Mouse (Mus musculus) large intestine, adult 2 months (tissue): ENCODE results near the gene Slc25a22. TPM values are rescaled to one million over a fixed set of nuclear protein-coding genes. Genes with fewer than 3 reads are reported as not detected.

Experiments
- DNase-seq: peaks from one replicate; pipeline ENCODE4 v3.0.0-alpha.2; 2012; ENCODE audit warnings: low read depth, low spot score
- WGBS: fragments of 180-500 bp; shearing (Covaris S2); methylation state at CpG from one replicate; pipeline ENCODE4 v1.1.7; 2018; 5-methylcytosine and 5-hydroxymethylcytosine counted together
- polyA plus RNA-seq: library from polyadenylated mRNA; depleted of rRNA; stranded (reverse); fragments of >200 nt; gene quantifications from 2 replicates; pipeline ENCODE4 v1.2.3, GENCODE M21; 2012; rRNA removed

Slc25a22 gene
- polyA plus RNA-seq, result 214 and 297 TPM in 2 replicates

- DNase-seq, result no peak
- WGBS, result 7% methylated on average over 53 of the region's 53 CpGs
Observed at GRCm38 (mm10) chr7:141437178-141438120, at the start of gene Slc25a22. Slc25a22 (minus strand) TSS chr7:141437892.

- no peak for DNase-seq
- 81% methylated on average over 7 of the region's 7 CpGs for WGBS
Observed at GRCm38 (mm10) chr7:141487141-141487540, 49.4 kb upstream of the Slc25a22 start.

DNA sequence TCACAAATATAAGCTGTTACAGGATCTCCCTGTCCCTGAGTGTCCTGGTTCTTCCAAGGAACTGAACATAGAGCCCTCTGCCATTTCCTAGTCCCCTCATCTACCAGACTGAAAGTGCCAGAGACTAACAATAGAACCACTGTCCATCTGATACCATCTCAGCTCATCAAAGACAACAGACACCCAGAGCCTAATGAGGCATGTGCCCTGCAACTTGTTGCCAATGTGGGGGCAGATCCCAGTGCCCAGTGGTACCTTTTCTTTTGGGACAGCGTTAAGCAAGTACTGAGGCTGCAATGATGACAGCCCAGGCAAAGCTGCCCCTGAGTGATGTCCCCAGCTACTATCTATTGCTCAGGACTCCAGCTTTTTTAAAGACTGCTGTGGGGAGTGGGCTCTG lies 48.5 kb upstream of the Slc25a22 start:
- WGBS, result 91% methylated on average over 1 of the region's 1 CpGs

DNA sequence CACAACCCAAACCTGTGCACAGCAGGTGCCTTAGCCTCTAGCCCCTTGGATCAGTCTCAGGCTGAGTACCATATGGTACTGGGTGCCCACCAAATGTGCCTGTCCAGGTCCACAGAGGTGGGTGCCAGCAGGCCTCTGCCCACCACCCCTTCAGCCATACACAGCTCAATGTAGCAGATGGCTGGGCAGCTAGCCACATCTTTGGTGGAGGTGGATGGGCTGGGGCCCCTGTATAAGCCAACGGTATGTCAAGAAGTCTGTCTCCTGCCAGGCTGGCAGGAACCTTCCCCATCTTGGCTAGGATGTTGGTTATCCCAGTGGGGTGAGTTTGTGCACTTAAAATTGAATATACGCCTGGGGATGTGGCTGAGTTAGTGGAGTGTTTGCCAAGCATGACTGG lies 47.9 kb upstream of the Slc25a22 start:
- no peak for DNase-seq
- WGBS, result 84% methylated on average over 2 of the region's 2 CpGs

More for the DNA sequence above, 48.5 kb upstream of the Slc25a22 start:
- DNase-seq, result no peak

- WGBS, result 86% methylated on average over 2 of the region's 2 CpGs
- no peak for DNase-seq
Observed at GRCm38 (mm10) chr7:141485186-141485585, 47.5 kb upstream of the Slc25a22 start.

DNA sequence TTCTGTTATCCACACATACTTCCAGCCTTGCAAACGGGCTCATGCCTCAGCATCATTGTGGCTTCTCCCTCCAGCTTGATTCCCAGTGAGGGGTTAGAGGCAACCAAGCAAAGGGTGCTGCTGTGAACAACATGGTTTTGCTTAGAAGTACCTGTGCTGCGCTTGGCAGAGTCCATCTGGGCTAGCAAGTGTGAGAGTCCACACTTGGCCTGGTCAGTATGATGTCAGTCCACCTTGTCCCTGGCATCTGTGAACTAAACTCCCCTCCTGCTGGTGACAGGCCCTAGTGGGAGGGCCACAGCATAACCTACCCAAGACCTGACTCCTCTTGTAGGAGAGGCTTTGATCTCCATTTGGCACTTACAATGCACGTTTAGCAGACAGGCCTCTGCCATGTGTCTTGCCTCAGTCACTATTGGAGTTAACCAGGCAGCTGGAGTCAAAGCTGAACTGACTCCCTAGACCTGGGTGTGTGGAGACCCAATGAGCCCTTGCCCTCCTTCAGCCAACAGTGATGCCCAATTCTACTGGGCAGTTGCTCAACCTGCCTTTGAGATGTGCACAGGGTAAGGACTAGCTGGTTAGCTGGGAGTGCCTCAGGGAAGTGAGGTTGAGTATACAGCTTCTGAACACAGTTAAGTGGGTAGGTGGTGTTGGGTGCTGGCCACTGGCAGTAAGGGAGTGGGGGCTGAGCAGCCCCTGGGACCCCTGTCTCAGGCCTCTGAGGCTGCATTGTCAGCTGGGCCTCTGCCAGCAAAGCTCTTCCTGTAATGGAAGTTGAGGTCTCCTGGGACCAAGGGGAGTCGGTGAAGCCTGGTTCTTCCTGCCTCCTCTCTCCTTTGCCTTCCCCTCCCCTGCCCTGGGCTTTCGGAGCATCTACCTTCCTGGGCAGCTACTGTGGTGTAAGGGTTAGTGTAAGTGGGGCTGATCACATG lies 46.8 kb upstream of the Slc25a22 start:
- DNase-seq, result no peak
- WGBS, result 80% methylated on average over 5 of the region's 5 CpGs

- DNase-seq, result no peak
- 56% methylated on average over 6 of the region's 6 CpGs for WGBS
Observed at GRCm38 (mm10) chr7:141483114-141483653, 45.5 kb upstream of the Slc25a22 start.

- 30% methylated on average over 11 of the region's 11 CpGs for WGBS
- no peak for DNase-seq
Observed at GRCm38 (mm10) chr7:141482531-141483024, 44.9 kb upstream of the Slc25a22 start.

- no peak for DNase-seq
- 2% methylated on average over 81 of the region's 81 CpGs for WGBS
Observed at GRCm38 (mm10) chr7:141481498-141482401, 44.1 kb upstream of the Slc25a22 start.

GRCm38 (mm10) chr7:141480842-141481497 lies 43.3 kb upstream of the Slc25a22 start:
- WGBS, result 12% methylated on average over 10 of the region's 10 CpGs
- no peak for DNase-seq

DNA sequence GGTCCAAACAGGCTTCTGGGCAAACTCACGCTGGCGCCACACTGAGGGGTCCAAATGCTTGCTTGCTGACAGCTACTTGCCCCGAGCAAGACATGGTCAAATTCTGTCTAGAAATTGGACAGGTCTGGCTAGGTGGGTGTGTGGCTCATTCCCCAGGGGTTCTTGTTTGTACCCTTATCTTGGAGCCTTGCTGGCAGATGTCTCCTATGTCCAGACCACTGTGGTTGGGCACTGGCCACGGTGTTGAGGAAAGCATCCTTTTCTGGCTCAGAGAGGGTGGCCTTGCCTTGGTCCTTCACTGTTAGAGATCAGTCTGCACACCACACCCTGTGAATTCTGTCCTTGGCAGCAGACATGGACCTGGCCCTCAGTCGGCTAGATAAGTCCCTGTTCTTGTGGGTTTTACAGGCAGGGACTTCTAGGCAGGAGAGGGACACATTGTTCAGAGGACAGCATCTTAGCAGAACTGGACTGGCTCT lies 40.6 kb upstream of the Slc25a22 start:
- no peak for DNase-seq
- WGBS, result 44% methylated on average over 5 of the region's 5 CpGs

DNA sequence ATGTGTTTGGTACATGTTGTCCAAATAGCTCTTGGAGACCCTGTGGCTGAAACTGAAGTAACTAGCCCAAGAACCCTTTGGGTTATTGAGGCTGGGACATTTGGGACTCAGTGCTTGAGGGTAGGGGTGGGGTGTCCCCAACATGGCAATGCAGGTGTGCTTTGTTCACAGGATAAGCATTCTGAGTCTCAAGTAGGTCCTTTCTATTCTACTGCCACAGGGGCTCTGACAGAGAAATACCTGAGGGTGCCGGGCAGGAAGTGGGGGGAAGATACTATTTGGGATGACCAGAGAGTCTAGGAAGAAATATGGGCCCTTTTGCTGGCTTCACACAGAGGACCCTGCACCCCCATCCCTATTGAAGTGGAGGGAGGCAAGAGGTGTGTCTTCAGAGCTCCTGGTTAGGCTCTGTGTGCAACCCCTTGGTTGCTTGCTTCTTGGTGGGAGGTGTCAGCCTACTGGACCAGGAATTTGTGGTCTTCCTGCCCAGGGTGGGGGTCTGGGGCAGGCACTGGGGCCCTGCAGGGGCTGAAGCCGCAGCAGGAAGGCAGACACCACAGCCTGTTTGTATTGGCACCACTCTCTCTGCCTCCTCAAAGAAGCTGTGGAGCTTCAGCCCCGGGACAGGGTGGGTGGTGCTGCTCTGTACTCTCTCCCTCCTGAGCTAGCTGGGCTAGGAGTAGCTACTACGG lies 40.0 kb upstream of the Slc25a22 start:
- WGBS, result 35% methylated on average over 4 of the region's 4 CpGs
- no peak for DNase-seq

GRCm38 (mm10) chr7:141476981-141477370 lies 39.3 kb upstream of the Slc25a22 start:
- no peak for DNase-seq
- 9% methylated on average over 7 of the region's 7 CpGs for WGBS

DNA sequence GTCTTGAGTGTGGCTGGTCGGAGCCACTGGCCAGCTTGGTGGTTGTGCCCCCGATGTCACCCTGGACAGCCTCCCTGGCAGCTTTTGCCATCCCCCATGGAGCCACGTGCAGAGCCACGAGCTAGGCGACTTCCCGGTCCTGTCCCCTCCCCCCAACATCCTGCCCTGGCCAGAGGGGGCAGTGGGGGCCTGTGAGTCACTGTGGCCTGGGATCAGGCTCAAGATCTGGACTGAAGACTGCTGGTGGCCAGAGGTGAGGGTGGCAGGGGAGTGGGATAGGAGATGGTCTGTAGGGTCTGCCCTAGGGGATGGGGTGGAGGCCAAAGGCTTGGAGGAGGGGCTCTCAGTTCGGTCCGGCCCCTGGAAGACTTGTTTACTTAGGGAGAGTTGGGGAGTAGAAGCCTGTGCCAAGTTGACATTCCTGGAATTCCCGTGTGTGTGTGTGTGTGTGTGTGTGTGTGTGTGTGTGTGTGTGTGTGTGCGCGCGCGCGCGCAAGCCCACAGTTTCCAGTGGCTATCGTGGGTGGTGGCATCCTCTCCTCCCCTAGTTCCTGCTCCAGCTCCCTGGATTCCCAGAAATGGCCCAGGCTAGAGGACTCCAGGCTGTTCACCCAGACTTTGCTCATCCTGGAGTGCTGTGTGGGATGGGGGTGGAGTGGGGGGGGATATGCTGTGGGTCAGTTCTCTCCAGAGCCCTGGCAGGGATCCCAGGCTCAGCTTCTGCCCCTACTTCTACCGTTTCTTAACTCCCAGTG lies 38.7 kb upstream of the Slc25a22 start:
- WGBS, result 3% methylated on average over 17 of the region's 17 CpGs
- DNase-seq, result no peak

DNA sequence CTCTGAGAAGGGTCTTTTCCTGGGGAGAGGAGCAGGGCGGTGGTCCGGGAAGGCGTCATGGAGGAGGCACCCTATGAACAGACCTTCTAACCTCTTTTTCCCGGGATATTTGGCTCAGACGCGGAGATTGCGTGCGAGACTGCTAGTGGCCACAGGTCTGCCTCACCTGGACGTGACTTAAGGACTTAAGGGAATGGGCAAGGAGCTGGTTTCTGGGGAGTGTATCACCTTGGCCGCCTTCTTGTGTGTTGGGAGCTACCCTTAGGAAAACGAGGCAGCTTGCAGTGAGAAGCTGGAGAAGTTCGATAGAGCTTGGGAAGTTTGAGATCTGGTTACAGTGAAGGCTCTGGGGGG lies 38.1 kb upstream of the Slc25a22 start:
- no peak for DNase-seq
- under 1% methylated on average over 12 of the region's 12 CpGs for WGBS

DNA sequence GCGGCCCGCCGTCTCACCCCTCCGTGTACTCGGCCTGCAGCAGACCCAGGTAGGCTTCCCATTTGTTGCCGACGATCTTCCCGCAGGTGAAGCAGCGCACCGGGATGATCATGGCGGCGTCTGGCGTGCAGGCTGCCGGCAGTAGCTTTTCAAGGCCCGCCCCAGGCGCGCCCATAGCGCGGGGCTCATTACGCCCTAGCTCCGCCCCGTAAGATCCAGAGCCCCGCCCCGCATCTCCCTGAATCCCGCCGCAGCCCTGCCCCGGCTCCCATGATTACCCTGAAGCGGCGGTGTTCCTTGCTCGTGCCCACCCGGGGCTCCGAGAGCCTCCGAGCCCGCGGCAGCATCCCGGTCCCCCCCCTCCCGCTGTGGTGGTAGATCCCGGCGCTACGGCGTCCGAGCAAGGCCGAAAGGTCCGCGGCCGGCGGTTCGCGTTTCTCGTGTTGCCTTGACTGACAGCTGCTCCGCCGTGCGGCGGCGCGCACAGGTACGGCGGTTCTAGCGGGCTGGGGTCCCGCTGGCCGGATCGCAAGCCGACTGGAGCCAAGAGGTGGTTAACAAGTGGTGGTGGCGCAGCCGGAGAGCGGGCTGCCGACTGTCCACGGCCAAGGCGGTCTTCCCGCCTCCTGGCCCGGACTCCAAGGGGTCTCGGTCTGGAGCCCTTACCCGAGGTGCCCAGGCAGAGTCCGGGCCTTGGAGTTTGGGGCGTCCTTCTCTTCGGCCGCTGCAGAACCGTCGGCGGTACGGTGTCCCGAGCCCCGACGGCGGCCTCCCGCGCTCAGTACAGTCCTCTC lies 37.5 kb upstream of the Slc25a22 start, which contains the start of the genes Polr2l and Tspan4:
Polr2l (minus strand) TSS at position 122 of the 794 bp plus-strand sequence.
Tspan4 (plus strand) TSS at position 230 of the 794 bp plus-strand sequence.
- no peak for DNase-seq
- WGBS, result under 1% methylated on average over 87 of the region's 87 CpGs
